Mouse (Mus musculus): Measurements from ENCODE around the gene Jund. TPM values are rescaled to one million over a fixed set of nuclear protein-coding genes. Genes with fewer than 3 reads are reported as not detected.

The Jund gene
- total and polyA plus RNA-seq, 3 experiments = 16.5 to 18.8 TPM; not detected in 1

- DNase-seq (ENCODE audit: low read depth, low spot score) = peak; percentile 63
- H3K79me2 ChIP-seq (ENCODE audit: control insufficient read depth, insufficient read depth, low read length, poor library complexity) = no peaks in the 10 kb centered on the region
- H3K9ac ChIP-seq (ENCODE audit: control insufficient read depth, low read depth, low read length, poor library complexity, severe bottlenecking) = peak overlapping the region; percentile 67
- TF ChIP-seq TCF12 (IDR thresholded peaks at IDR 0.05; ENCODE audit: low read depth, low read length) (no peak), NELFE (IDR thresholded peaks at IDR 0.05; ENCODE audit: low read depth, low read length) (0 out of 2 replicates have a peak, but pooled peaks have one; percentile 9), HCFC1 (IDR thresholded peaks at IDR 0.05; ENCODE audit: low read depth, low read length) (peak; percentile 58; the same call in 1 of the 2 replicates), ELF1 (IDR thresholded peaks at IDR 0.05; ENCODE audit: low read depth, low read length) (0 out of 2 replicates have a peak, but pooled peaks have one; percentile 18)
- H3K27ac ChIP-seq (ENCODE audit: control insufficient read depth, low read depth, low read length) = no peak overlapping the region
- H3K4me3 ChIP-seq (ENCODE audit: control insufficient read depth in 1 of 2, insufficient read depth in 1 of 2, low read depth in 2 of 2, low read length in 2 of 2) = peak overlapping the region; percentile 83 to 92
- H3K9me3 ChIP-seq (replicated peaks; ENCODE audit: insufficient read depth, low read length) = no peaks in the 10 kb centered on the region
- H3K4me1 ChIP-seq (ENCODE audit: control insufficient read depth in 1 of 2, insufficient read depth in 2 of 2, low read length in 2 of 2) = peaks cover 0 to 5% of the 10 kb centered on the region in 2 experiments; a peak in 2 of 4 replicates
- H3K36me3 ChIP-seq (ENCODE audit: control insufficient read depth in 1 of 2, insufficient read depth in 2 of 2, low read length in 2 of 2) = no peaks in the 10 kb centered on the region
- no peaks in the 10 kb centered on the region; a peak in 2 of 4 replicates for H3K27me3 ChIP-seq (ENCODE audit: control insufficient read depth in 1 of 2, insufficient read depth in 2 of 2, low read length in 2 of 2)
These were observed 31.2 kb downstream of the Jund start for GRCm38 (mm10) chr8:70729808-70730475.

GRCm38 (mm10) chr8:70730956-70731355, 32.2 kb downstream of the Jund start:
- Histone ChIP-seq H3K27me3 (ENCODE audit: control insufficient read depth in 1 of 2, insufficient read depth in 2 of 2, low read length in 2 of 2) (peaks cover 0 to 2% of the 10 kb centered on the region in 2 experiments; a peak in 2 of 4 replicates), H3K79me2 (ENCODE audit: control insufficient read depth, insufficient read depth, low read length, poor library complexity) (no peaks in the 10 kb centered on the region), H3K9ac (ENCODE audit: control insufficient read depth, low read depth, low read length, poor library complexity, severe bottlenecking) (no peak overlapping the region), H3K27ac (ENCODE audit: control insufficient read depth, low read depth, low read length) (no peak overlapping the region), H3K9me3 (replicated peaks; ENCODE audit: insufficient read depth, low read length) (no peaks in the 10 kb centered on the region), H3K36me3 (ENCODE audit: control insufficient read depth in 1 of 2, insufficient read depth in 2 of 2, low read length in 2 of 2) (no peaks in the 10 kb centered on the region), H3K4me1 (ENCODE audit: control insufficient read depth in 1 of 2, insufficient read depth in 2 of 2, low read length in 2 of 2) (peaks cover 0 to 5% of the 10 kb centered on the region in 2 experiments; a peak in 2 of 4 replicates), H3K4me3 (ENCODE audit: control insufficient read depth in 1 of 2, insufficient read depth in 1 of 2, low read depth in 2 of 2, low read length in 2 of 2) (no peak overlapping the region)
- no peak for TF ChIP-seq USF2 (IDR thresholded peaks at IDR 0.05; ENCODE audit: borderline replicate concordance in 1 of 2, insufficient read depth in 1 of 2, low read depth in 1 of 2, low read length in 2 of 2)
- TF ChIP-seq NRF1 (IDR thresholded peaks at IDR 0.05; ENCODE audit: insufficient read depth, low read depth, low read length, poor library complexity, severe bottlenecking) = no peak
- TF ChIP-seq GABPA (IDR thresholded peaks at IDR 0.05; ENCODE audit: low read depth, low read length) = no peak
- TF ChIP-seq ZC3H11A (IDR thresholded peaks at IDR 0.05; ENCODE audit: low read depth, low read length) = no peak
- TF ChIP-seq MAZ (IDR thresholded peaks at IDR 0.05; ENCODE audit: low read depth, low read length) = no peak
- no peak for TF ChIP-seq MAFK (IDR thresholded peaks at IDR 0.05; ENCODE audit: borderline replicate concordance, low read depth, low read length)
- TF ChIP-seq RCOR1 (IDR thresholded peaks at IDR 0.05; ENCODE audit: low read depth, low read length) = no peak
- TF ChIP-seq SMC3 (IDR thresholded peaks at IDR 0.05; ENCODE audit: low read depth, low read length) = no peak
- TF ChIP-seq MYB (IDR thresholded peaks at IDR 0.05; ENCODE audit: low read depth, low read length) = no peak
- TF ChIP-seq ETS1 (IDR thresholded peaks at IDR 0.05; ENCODE audit: low read depth, low read length) = no peak
- TF ChIP-seq UBTF (IDR thresholded peaks at IDR 0.05; ENCODE audit: borderline replicate concordance, insufficient read depth, low read depth, low read length) = no peak
- TF ChIP-seq ZNF384 (IDR thresholded peaks at IDR 0.05; ENCODE audit: low read depth, low read length) = no peak
- no peak for TF ChIP-seq SIN3A (IDR thresholded peaks at IDR 0.05; ENCODE audit: low read length)
- TF ChIP-seq ZKSCAN1 (IDR thresholded peaks at IDR 0.05; ENCODE audit: low read depth, low read length) = no peak
- no peak for TF ChIP-seq TBP (IDR thresholded peaks at IDR 0.05; ENCODE audit: low read depth, low read length)
- no peak for TF ChIP-seq E2F4 (IDR thresholded peaks at IDR 0.05; ENCODE audit: borderline replicate concordance, low read depth, low read length)
- TF ChIP-seq MYC (IDR thresholded peaks at IDR 0.05; ENCODE audit: low read depth, low read length) = no peak
- peak; percentile 17 for DNase-seq (ENCODE audit: low read depth, low spot score)

All from MEL (cell line).